Mouse (Mus musculus) G1E (cell line): ENCODE measurements around the gene Adck2.

ENCODE experiments used
- CTCF ChIP-seq: IDR thresholded peaks from 2 replicates; pipeline ENCODE4 v1.5.1; 2012; ENCODE audit warnings: low read depth, low read length, inconsistent platforms, mixed read lengths
- POLR2AphosphoS5 ChIP-seq: IDR thresholded peaks from 2 replicates; pipeline ENCODE4 v1.6.1; 2012; ENCODE audit warnings: low read depth, low read length, inconsistent platforms; ENCODE audit not compliant: insufficient replicate concordance
- TAL1 ChIP-seq: conservative IDR thresholded peaks from 2 replicates; pipeline ENCODE4 v1.6.1; 2012; ENCODE audit warnings: low read depth, low read length, inconsistent platforms, mixed read lengths

- TF ChIP-seq CTCF = no peak
- TF ChIP-seq POLR2AphosphoS5 = no peak
- no peak for TF ChIP-seq TAL1
Measured at GRCm38 (mm10) chr6:39574951-39575350, 1.3 kb downstream of the Adck2 start.
